Mouse (Mus musculus) kidney, embryonic 16.5 days (tissue): ENCODE measurements around the gene Phrf1. TPM values are rescaled to one million over a fixed set of nuclear protein-coding genes. Genes with fewer than 3 reads are reported as not detected.
A peak's percentile ranks its signal among the peaks of the same experiment; 100 is the strongest.

Experiments
- ATAC-seq: fragments of 200-750 bp; cut with Nextera tagmentation; 2 replicates; pipeline ENCODE4 v1.8.0; 2017; ENCODE audit warnings: moderate TSS enrichment; ENCODE audit not compliant: low FRiP score, low TSS enrichment
- H3K27ac ChIP-seq: fragments of 300-500 bp; sonication (generic); 2 replicates; pipeline ENCODE4 v1.5.1; 2014; ENCODE audit warnings: low read length
- H3K27me3 ChIP-seq: fragments of 300-500 bp; sonication (generic); 2 replicates; pipeline ENCODE4 v1.6.1; 2014; ENCODE audit warnings: low read length, control low read depth, mixed read lengths; ENCODE audit not compliant: insufficient read depth
- H3K36me3 ChIP-seq: fragments of 300-500 bp; sonication (generic); 2 replicates; pipeline ENCODE4 v1.6.1; 2014; ENCODE audit warnings: low read length, control low read depth, mixed read lengths; ENCODE audit not compliant: insufficient read depth
- H3K4me1 ChIP-seq: fragments of 300-500 bp; sonication (generic); 2 replicates; pipeline ENCODE4 v1.6.1; 2014; ENCODE audit warnings: low read length, control low read depth, mixed read lengths; ENCODE audit not compliant: insufficient read depth
- H3K4me2 ChIP-seq: fragments of 300-500 bp; sonication (generic); replicated peaks from 2 replicates; pipeline ENCODE4 v1.6.1; 2014; ENCODE audit warnings: low read depth, low read length
- H3K4me3 ChIP-seq: fragments of 300-500 bp; sonication (generic); 2 replicates; pipeline ENCODE4 v1.5.1; 2014; ENCODE audit warnings: mild to moderate bottlenecking, low read length
- H3K9ac ChIP-seq: fragments of 300-500 bp; sonication (generic); replicated peaks from 2 replicates; pipeline ENCODE4 v1.6.1; 2014; ENCODE audit warnings: low read length
- H3K9me3 ChIP-seq: fragments of 300-500 bp; sonication (generic); 2 replicates; pipeline ENCODE4 v1.6.1; 2016; ENCODE audit warnings: low read length, control low read depth
- WGBS: fragments of 180-500 bp; shearing (Covaris S2); extraction: QIAGEN DNeasy Blood & Tissue Kit; methylation state at CpG from one replicate; pipeline ENCODE4 v1.1.7; 2014; 5-methylcytosine and 5-hydroxymethylcytosine counted together
- polyA plus RNA-seq: library from polyadenylated mRNA; unstranded; fragments of >200 nt; fragmentation: Nextera tagmentation; extraction: Ambion mirVana; gene quantifications from 2 replicates; pipeline ENCODE4 v1.2.1, GENCODE M21; 2015

Phrf1 gene
- polyA plus RNA-seq, 1 experiment from 2014 or later, result 81.2 TPM

GRCm38 (mm10) chr7:141194409-141194808 lies 34.2 kb upstream of the Phrf1 start:
- Histone ChIP-seq H3K4me1 (peaks cover 25% of the 10 kb centered on the region), H3K27ac (peak overlapping the region; percentile 83), H3K9ac (peak overlapping the region; percentile 70), H3K36me3 (peaks cover 29% of the 10 kb centered on the region), H3K9me3 (no peaks in the 10 kb centered on the region), H3K4me3 (peak overlapping the region; percentile 90), H3K27me3 (no peaks in the 10 kb centered on the region), H3K4me2 (peak overlapping the region; percentile 97)
- ATAC-seq, result no peak
- WGBS, result under 1% methylated on average over 23 of the region's 23 CpGs

GRCm38 (mm10) chr7:141194830-141195229 lies 33.8 kb upstream of the Phrf1 start:
- Histone ChIP-seq H3K36me3 (peaks cover 25% of the 10 kb centered on the region), H3K27ac (peak overlapping the region; percentile 83), H3K9ac (peak overlapping the region; percentile 70), H3K4me2 (peak overlapping the region; percentile 97), H3K27me3 (no peaks in the 10 kb centered on the region), H3K9me3 (no peaks in the 10 kb centered on the region), H3K4me1 (peaks cover 25% of the 10 kb centered on the region), H3K4me3 (peak overlapping the region; percentile 90)
- peak; percentile 21; the same call in 1 of the 2 replicates for ATAC-seq
- WGBS, result under 1% methylated on average over 28 of the region's 28 CpGs

GRCm38 (mm10) chr7:141195754-141196153 lies 32.8 kb upstream of the Phrf1 start:
- H3K36me3 ChIP-seq, result peaks cover 15% of the 10 kb centered on the region
- H3K4me1 ChIP-seq, result peaks cover 25% of the 10 kb centered on the region
- H3K27me3 ChIP-seq, result no peaks in the 10 kb centered on the region
- no peak overlapping the region for H3K9ac ChIP-seq
- H3K9me3 ChIP-seq, result no peaks in the 10 kb centered on the region
- H3K4me3 ChIP-seq, result no peak overlapping the region; the same call in 1 of the 2 replicates
- peak overlapping the region; percentile 97 for H3K4me2 ChIP-seq
- WGBS, result 89% methylated on average over 2 of the region's 2 CpGs
- no peak overlapping the region for H3K27ac ChIP-seq
- ATAC-seq, result no peak

DNA sequence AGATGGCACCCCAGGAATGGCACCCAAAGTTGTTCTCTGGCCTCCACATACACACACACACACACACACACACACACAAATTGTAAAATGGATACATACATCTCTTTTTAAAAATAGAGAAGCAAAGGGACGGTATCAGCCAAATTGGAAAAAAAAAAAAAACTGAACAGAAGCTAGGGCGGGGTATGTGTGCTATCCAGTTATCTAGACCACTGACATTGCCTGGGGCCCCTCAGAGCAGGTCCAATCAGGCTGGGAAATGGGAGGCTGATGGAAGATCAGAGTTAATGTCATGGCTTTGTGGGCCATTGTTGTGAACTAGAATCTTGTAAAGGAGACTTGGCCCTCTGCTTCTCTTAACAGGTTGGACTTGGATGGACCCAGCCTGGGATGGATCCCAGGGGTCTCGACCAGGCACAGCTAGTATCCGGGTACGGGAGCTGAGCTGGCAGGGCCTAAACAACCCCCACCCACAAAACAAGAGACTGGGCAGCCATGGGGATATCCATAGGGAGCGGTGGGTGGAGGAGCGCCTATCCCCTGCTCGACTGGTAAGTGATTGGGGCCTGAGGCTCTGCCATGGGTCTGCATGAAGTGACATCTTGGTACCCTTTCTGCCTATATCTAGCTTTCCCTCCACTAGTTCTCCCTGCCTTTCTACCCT lies 31.8 kb upstream of the Phrf1 start:
- no peak overlapping the region for H3K4me3 ChIP-seq
- H3K4me2 ChIP-seq, result no peak overlapping the region
- H3K9me3 ChIP-seq, result no peaks in the 10 kb centered on the region
- no peaks in the 10 kb centered on the region for H3K27me3 ChIP-seq
- ATAC-seq, result no peak
- 94% methylated on average over 8 of the region's 8 CpGs for WGBS
- H3K27ac ChIP-seq, result no peak overlapping the region
- H3K9ac ChIP-seq, result no peak overlapping the region
- H3K4me1 ChIP-seq, result peaks cover 23% of the 10 kb centered on the region
- H3K36me3 ChIP-seq, result peaks cover 5% of the 10 kb centered on the region

GRCm38 (mm10) chr7:141198121-141198520 lies 30.5 kb upstream of the Phrf1 start:
- Histone ChIP-seq H3K4me1 (peaks cover 9% of the 10 kb centered on the region), H3K4me3 (no peak overlapping the region), H3K9ac (no peak overlapping the region), H3K9me3 (no peaks in the 10 kb centered on the region), H3K4me2 (no peak overlapping the region), H3K27ac (no peak overlapping the region), H3K36me3 (no peaks in the 10 kb centered on the region), H3K27me3 (no peaks in the 10 kb centered on the region)
- 97% methylated on average over 4 of the region's 4 CpGs for WGBS
- no peak for ATAC-seq

GRCm38 (mm10) chr7:141204546-141204945 lies 24.0 kb upstream of the Phrf1 start:
- WGBS, result 76% methylated on average over 3 of the region's 3 CpGs
- no peak for ATAC-seq
- H3K4me1 ChIP-seq, result no peaks in the 10 kb centered on the region
- H3K4me3 ChIP-seq, result no peak overlapping the region
- no peaks in the 10 kb centered on the region for H3K27me3 ChIP-seq
- no peaks in the 10 kb centered on the region for H3K9me3 ChIP-seq
- H3K27ac ChIP-seq, result no peak overlapping the region
- H3K9ac ChIP-seq, result no peak overlapping the region
- no peaks in the 10 kb centered on the region for H3K36me3 ChIP-seq
- no peak overlapping the region for H3K4me2 ChIP-seq

DNA sequence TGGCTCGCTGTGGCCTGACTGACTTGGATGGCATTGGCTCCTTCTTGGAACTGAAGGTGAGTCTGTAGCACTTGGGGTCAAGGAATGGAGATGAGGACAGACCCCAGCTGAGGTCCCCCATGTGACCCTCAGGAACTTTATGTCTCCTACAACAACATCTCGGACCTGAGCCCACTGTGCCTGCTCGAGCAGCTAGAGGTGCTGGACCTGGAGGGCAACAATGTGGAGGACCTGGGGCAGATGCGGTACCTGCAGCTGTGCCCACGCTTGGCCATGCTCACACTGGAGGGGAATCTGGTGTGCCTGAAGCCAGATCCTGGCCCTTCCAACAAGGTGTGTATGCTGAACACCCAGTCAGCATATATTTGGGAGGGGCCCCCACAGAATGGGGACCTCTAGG lies 23.1 kb upstream of the Phrf1 start:
- WGBS, result 92% methylated on average over 5 of the region's 5 CpGs
- H3K9ac ChIP-seq, result no peak overlapping the region
- ATAC-seq, result no peak
- H3K4me1 ChIP-seq, result no peaks in the 10 kb centered on the region
- H3K27me3 ChIP-seq, result no peaks in the 10 kb centered on the region
- no peaks in the 10 kb centered on the region for H3K36me3 ChIP-seq
- H3K4me2 ChIP-seq, result no peak overlapping the region
- H3K27ac ChIP-seq, result no peak overlapping the region
- H3K9me3 ChIP-seq, result no peaks in the 10 kb centered on the region
- no peak overlapping the region for H3K4me3 ChIP-seq

- no peaks in the 10 kb centered on the region for H3K4me1 ChIP-seq
- H3K4me3 ChIP-seq, result no peak overlapping the region
- H3K27me3 ChIP-seq, result no peaks in the 10 kb centered on the region
- WGBS, result 89% methylated on average over 18 of the region's 18 CpGs
- no peak overlapping the region for H3K4me2 ChIP-seq
- no peaks in the 10 kb centered on the region for H3K36me3 ChIP-seq
- no peak overlapping the region for H3K27ac ChIP-seq
- H3K9me3 ChIP-seq, result no peaks in the 10 kb centered on the region
- H3K9ac ChIP-seq, result no peak overlapping the region
- ATAC-seq, result no peak
Measured at GRCm38 (mm10) chr7:141206182-141206937, 22.2 kb upstream of the Phrf1 start.

GRCm38 (mm10) chr7:141209526-141209925 lies 19.1 kb upstream of the Phrf1 start:
- Histone ChIP-seq H3K27me3 (no peaks in the 10 kb centered on the region), H3K9ac (no peak overlapping the region), H3K4me1 (peaks cover 6% of the 10 kb centered on the region; the same call in 1 of the 2 replicates), H3K4me2 (no peak overlapping the region), H3K27ac (no peak overlapping the region), H3K9me3 (no peaks in the 10 kb centered on the region), H3K4me3 (no peak overlapping the region), H3K36me3 (no peaks in the 10 kb centered on the region)
- WGBS, result 88% methylated on average over 3 of the region's 3 CpGs
- no peak for ATAC-seq

DNA sequence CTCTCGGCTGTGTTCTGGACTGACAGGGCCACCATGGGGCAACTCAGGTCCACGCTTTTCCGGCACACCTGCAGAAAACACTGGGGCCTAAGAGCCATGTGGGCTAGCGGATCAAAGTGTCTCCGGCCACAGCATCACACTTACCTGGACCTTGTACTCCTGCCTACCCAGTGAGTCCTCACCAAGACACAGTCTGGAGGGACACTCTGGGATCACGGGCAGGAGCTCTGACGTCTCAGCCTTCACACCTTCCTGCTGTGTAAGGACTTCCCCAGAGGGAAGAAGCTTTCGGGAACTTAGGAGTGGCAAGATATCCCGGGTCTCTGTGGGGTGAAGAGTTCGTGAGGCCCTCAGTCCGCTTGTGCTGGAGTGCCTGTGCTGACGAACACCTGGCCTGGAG lies 18.4 kb upstream of the Phrf1 start:
- no peak overlapping the region for H3K27ac ChIP-seq
- 67% methylated on average over 12 of the region's 12 CpGs for WGBS
- ATAC-seq, result no peak

More for the DNA sequence above, 18.4 kb upstream of the Phrf1 start:
- Histone ChIP-seq H3K4me3 (no peak overlapping the region), H3K36me3 (no peaks in the 10 kb centered on the region), H3K9me3 (no peaks in the 10 kb centered on the region), H3K4me1 (peaks cover 11% of the 10 kb centered on the region), H3K9ac (no peak overlapping the region; the same call in 1 of the 2 replicates), H3K4me2 (no peak overlapping the region), H3K27me3 (no peaks in the 10 kb centered on the region)
